Mouse (Mus musculus): ENCODE data around the gene Ak9.

- TF ChIP-seq USF1 (IDR thresholded peaks at IDR 0.05; ENCODE audit: low read depth) (no peak), CTCF (IDR thresholded peaks at IDR 0.05; ENCODE audit: control insufficient read depth, insufficient read depth, insufficient read length) (no peak), MAX (IDR thresholded peaks at IDR 0.05) (no peak), FOSL1 (IDR thresholded peaks at IDR 0.05; ENCODE audit: insufficient read depth, low read length, poor library complexity, severe bottlenecking) (no peak), CEBPB (IDR thresholded peaks at IDR 0.05; ENCODE audit: low read depth) (no peak), MYOG (IDR thresholded peaks at IDR 0.05; ENCODE audit: control insufficient read depth, extremely low read depth, insufficient read length) (no peak)
Observed at GRCm38 (mm10) chr10:41403364-41403763, 99.6 kb downstream of the Ak9 start.

Measured in C2C12 (cell line).